Mouse (Mus musculus) regulatory T cell (primary cell): ENCODE measurements at regions not wholly inside any gene's neighbourhood (a gene's known extent, or its start where the extent isn't known, plus 50 kb on each side); places are given as distances from the start of the nearest gene placed in this dataset.

Source experiments
- in situ Hi-C: fragments of 300-600 bp; cut with MboI, MseI; formaldehyde crosslinking; loops from one replicate; pipeline ENCODE4 v1.15.1; 2025; ENCODE audit warnings: high pct_unique_total_duplicates

- in situ Hi-C loops: no loop called here
Measured at GRCm38 (mm10) chr13:82361379-82361778, 578.5 kb downstream of the Cetn3 start.

GRCm38 (mm10) chr13:82366768-82367167 is 583.9 kb downstream of the Cetn3 start:
- in situ Hi-C loops: no loop called here

- in situ Hi-C loops: no loop called here
Measured at GRCm38 (mm10) chr13:82371579-82371978, 588.7 kb downstream of the Cetn3 start.

- in situ Hi-C loops: no loop called here
Measured at GRCm38 (mm10) chr13:82372612-82373011, 589.7 kb downstream of the Cetn3 start.

- in situ Hi-C loops: no loop called here
Measured at GRCm38 (mm10) chr13:82392908-82393307, 610.0 kb downstream of the Cetn3 start.

DNA sequence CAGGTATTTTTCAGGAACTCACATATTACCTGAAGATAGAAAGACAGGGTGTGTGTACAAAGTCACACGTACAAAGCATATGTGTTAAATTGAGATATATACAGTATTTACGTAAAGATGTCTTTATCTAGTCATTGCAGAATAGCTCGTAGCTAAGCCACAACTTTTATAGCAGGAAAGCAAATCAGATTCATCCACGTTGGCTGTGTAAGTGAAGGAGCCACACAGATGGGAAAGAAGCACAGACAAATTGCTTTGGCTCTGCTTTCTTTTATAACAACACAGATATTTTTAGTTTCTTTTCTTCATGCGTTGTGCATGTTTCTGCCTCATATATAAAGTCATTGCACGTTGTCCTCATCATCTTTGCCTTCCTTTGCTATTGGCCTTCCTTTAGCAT is 610.6 kb downstream of the Cetn3 start:
- in situ Hi-C loops: no loop called here

DNA sequence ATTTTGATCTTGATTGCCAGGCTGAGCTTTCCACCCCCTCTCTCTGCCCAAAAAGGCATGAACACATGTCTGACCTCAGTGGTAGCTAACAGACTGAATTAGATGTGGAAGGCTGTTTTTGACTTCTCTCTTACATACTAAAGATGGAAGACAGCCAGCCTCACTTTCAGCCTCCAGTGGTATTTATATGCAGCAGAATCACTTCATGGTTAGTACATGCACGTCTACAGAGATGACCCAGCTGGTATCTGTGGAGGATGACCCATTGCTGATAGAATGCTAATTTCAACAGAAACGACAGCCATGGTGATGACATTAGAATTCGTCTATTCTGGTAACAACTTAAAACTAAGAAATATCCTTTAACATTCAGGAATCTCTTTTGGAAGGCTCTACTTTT is 630.8 kb downstream of the Cetn3 start:
- in situ Hi-C loops: no loop called here

DNA sequence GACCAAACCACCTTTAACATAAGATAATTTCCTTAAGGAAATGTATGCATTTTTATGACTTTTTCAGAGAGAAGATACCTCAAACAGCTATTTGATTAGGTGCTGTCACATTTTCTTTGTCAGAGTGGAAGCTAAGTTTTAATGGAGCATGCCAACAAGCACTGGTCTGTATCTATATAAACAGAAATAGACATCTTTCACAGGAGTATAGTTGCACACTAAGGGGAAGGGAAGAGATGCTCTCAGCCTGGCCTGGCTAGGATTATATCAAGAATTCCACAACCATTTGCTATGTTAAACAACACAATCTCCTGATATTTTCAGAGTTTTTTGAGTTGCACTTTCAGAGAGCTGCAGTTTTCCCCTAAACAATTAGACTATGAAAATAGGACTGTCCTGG is 638.1 kb downstream of the Cetn3 start:
- in situ Hi-C loops: no loop called here

DNA sequence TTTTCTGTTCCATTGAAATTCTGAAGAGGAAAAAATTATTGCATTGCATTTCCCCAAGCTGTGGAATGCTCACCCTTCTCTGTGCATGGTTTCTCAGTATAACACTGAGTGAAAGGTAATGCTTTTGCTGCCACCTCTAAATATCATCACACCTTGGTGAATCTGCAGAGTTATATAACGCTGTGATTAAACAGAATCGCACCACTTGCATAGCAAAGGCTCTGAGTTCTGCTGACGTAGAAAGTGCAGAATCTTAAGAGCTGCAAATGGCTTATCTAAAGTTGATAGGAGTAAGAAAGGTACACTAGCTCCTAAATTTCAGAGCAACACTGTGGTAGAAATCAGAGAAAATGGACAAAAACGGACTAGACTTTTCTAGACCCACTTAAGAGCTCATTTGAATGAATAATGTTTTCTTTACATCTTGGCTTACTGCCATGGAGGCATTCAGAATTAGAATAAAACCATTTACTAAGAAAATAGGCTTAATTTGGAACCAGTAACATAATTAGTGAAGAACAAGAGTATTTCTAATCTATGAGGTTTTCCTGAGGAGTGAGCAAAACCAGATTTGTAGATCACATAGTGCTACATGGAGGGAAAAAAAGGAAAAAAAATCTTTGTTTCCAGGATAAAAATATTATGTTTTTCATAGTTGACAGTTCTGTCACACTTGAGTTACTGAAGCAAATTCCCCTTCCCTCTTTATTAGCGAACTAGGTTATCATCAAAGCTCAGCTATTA is 641.2 kb downstream of the Cetn3 start:
- in situ Hi-C loops: no loop called here

GRCm38 (mm10) chr13:82424732-82425341 is 642.0 kb downstream of the Cetn3 start:
- in situ Hi-C loops: no loop called here

GRCm38 (mm10) chr13:82432411-82432810 is 649.5 kb downstream of the Cetn3 start:
- in situ Hi-C loops: no loop called here

- in situ Hi-C loops: no loop called here
Measured at GRCm38 (mm10) chr13:82439294-82439693, 656.4 kb downstream of the Cetn3 start.

DNA sequence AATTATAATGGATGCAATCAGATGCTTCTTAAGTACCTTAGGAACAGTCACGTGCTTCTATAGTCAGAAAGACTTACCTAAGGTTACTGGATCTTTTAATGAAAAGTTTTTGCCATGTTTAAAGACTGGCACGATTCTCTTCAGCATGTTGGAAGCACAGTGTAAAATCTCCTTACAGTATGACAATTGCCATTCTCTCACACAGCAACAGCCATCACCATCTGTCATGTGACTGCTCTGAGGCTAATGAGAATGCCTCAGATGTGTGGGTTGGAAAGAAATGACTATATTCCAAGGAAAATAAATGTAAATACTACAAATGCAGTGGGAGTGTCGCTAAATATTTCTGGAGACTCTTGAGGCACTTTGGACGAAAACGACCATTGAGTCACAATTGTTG is 670.8 kb downstream of the Cetn3 start:
- in situ Hi-C loops: no loop called here

- in situ Hi-C loops: no loop called here
Measured at GRCm38 (mm10) chr13:82483265-82483929, 700.5 kb downstream of the Cetn3 start.

DNA sequence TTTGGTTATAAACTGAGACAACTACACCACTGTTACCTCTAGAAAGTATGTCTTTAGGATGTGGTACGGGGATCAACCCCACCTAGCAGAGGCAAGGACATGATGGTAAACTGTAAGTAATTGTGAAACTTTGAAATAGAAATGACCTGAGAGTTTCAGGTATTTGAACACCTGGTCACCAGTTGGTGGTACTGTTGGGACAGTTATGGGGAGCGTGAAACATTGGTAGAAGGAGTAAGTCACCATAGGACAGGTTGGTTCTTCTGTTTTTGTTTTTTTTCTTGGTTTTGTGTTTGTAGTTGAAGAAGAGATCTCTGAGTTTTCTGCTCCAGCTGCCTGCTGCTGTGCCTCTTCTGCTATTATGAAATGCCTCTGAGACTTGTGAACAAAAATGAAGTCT is 713.7 kb downstream of the Cetn3 start:
- in situ Hi-C loops: no loop called here

DNA sequence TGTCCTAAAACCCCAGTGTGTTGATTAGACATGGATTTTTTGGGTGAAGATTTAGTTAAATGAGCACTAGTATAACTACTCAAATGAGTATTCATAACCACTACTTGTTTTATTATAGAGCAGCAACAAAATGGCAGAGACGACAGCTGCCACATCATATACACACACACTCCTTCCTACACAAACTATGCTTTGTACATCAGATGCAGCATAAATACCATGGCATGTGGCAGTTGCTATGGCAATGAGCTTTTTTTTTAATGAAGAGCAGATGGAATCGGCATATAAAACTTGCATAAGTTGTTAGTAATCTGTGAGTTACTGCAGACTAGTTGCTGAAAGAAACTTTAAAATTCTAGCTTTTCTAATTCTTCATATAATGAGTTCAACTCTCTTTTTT is 725.3 kb downstream of the Cetn3 start:
- in situ Hi-C loops: no loop called here

DNA sequence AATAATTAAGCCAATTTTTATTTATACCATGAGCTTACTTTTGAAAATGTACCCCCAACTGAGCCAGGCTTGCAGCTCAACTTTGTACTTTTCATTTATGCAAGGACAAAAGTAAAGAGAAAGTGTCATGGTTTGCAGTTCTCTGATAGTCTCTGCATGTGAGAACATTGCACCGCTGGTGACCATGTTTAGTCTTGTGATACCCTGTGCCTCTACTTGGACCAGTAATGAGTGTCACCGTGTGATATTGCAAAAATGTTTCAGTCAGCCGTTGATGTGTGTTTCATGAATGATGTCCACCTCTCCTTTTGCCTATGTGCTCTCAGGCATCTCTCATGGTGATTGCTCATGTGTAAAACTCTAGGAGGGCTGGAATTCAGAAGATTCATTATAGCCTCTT is 726.6 kb downstream of the Cetn3 start:
- in situ Hi-C loops: no loop called here
